Mouse (Mus musculus) neural tube, embryonic 11.5 days (tissue): ENCODE measurements around the gene Trim75. TPM values are rescaled to one million over a fixed set of nuclear protein-coding genes. Genes with fewer than 3 reads are reported as not detected.
A peak's percentile ranks its signal among the peaks of the same experiment; 100 is the strongest.

Source experiments
- ATAC-seq: fragments of 200-750 bp; cut with Nextera tagmentation; 2 replicates; pipeline ENCODE4 v1.8.0; 2017; ENCODE audit warnings: moderate number of reproducible peaks, mild to moderate bottlenecking, moderate TSS enrichment, moderate library complexity; ENCODE audit not compliant: insufficient read depth, low FRiP score, low TSS enrichment
- DNase-seq: peaks from one replicate; pipeline ENCODE4 v3.0.0-alpha.2; 2015; ENCODE audit warnings: low spot score
- H3K27ac ChIP-seq: fragments of 300-500 bp; sonication (generic); 2 replicates; pipeline ENCODE4 v1.5.1; 2014; ENCODE audit warnings: low read depth, mild to moderate bottlenecking, low read length
- H3K27me3 ChIP-seq: fragments of 300-500 bp; sonication (generic); 2 replicates; pipeline ENCODE4 v1.6.1; 2014; ENCODE audit warnings: mild to moderate bottlenecking, low read length, mixed read lengths; ENCODE audit not compliant: control insufficient read depth, insufficient read depth
- H3K36me3 ChIP-seq: fragments of 300-500 bp; sonication (generic); 2 replicates; pipeline ENCODE4 v1.6.1; 2014; ENCODE audit warnings: mild to moderate bottlenecking, low read length, moderate library complexity, mixed read lengths; ENCODE audit not compliant: control insufficient read depth, insufficient read depth
- H3K4me1 ChIP-seq: fragments of 300-500 bp; sonication (generic); 2 replicates; pipeline ENCODE4 v1.6.1; 2014; ENCODE audit warnings: low read length, mixed read lengths; ENCODE audit not compliant: control insufficient read depth, insufficient read depth
- H3K4me2 ChIP-seq: fragments of 300-500 bp; sonication (generic); 2 replicates; pipeline ENCODE4 v1.6.1; 2014; ENCODE audit warnings: low read depth, mild to moderate bottlenecking, moderate library complexity
- H3K4me3 ChIP-seq: fragments of 300-500 bp; sonication (generic); 2 replicates; pipeline ENCODE4 v1.5.1; 2014; ENCODE audit warnings: low read depth, low read length
- H3K9ac ChIP-seq: fragments of 300-500 bp; sonication (generic); 2 replicates; pipeline ENCODE4 v1.6.1; 2014; ENCODE audit warnings: mild to moderate bottlenecking, low read length
- H3K9me3 ChIP-seq: fragments of 300-500 bp; sonication (generic); 2 replicates; pipeline ENCODE4 v1.6.1; 2016; ENCODE audit warnings: low read length; ENCODE audit not compliant: control insufficient read depth
- WGBS: fragments of 180-500 bp; shearing (Covaris S2); extraction: QIAGEN DNeasy Blood & Tissue Kit; methylation state at CpG from one replicate; pipeline ENCODE4 v1.1.7; 2014; 5-methylcytosine and 5-hydroxymethylcytosine counted together
- polyA plus RNA-seq: library from polyadenylated mRNA; unstranded; fragments of >200 nt; fragmentation: Nextera tagmentation; extraction: Ambion mirVana; gene quantifications from 2 replicates; pipeline ENCODE4 v1.2.1, GENCODE M21; 2014

Trim75 gene
- polyA plus RNA-seq, 1 experiment from 2014 or later: not detected

GRCm38 (mm10) chr8:64947698-64948034 is 40.0 kb downstream of the Trim75 start:
- H3K4me2 ChIP-seq: peak overlapping the region; percentile 58
- H3K4me3 ChIP-seq: peak overlapping the region; percentile 73
- H3K27me3 ChIP-seq: 0 out of 2 replicates have a peak, but pooled peaks cover 3% of the 10 kb centered on the region
- no peaks in the 10 kb centered on the region for H3K36me3 ChIP-seq
- H3K4me1 ChIP-seq: no peaks in the 10 kb centered on the region
- no peak for ATAC-seq
- no peaks in the 10 kb centered on the region for H3K9me3 ChIP-seq
- no peak for DNase-seq
- H3K9ac ChIP-seq: peak overlapping the region; percentile 65
- no peak overlapping the region; the same call in 1 of the 2 replicates for H3K27ac ChIP-seq
- WGBS: 11% methylated on average over 10 of the region's 10 CpGs

GRCm38 (mm10) chr8:64946820-64947697 is 40.6 kb downstream of the Trim75 start, which contains the start of gene Tmem192:
Gene Tmem192, plus strand, starts transcription at chr8:64947185.
- Histone ChIP-seq H3K36me3 (no peaks in the 10 kb centered on the region), H3K4me2 (peak within 1 kb of the TSS; percentile 58), H3K9ac (peak within 1 kb of the TSS; percentile 65), H3K9me3 (no peaks in the 10 kb centered on the region), H3K4me3 (peak within 1 kb of the TSS; percentile 73), H3K27me3 (0 out of 2 replicates have a peak, but pooled peaks cover 3% of the 10 kb centered on the region), H3K4me1 (no peaks in the 10 kb centered on the region), H3K27ac (peak within 1 kb of the TSS; percentile 72; the same call in 1 of the 2 replicates)
- peak; percentile 90 for DNase-seq
- ATAC-seq: peak; percentile 96
- WGBS: 2% methylated on average over 63 of the region's 73 CpGs

GRCm38 (mm10) chr8:64946441-64946819 is 41.2 kb downstream of the Trim75 start:
- DNase-seq (no peak), ATAC-seq (no peak)
- Histone ChIP-seq H3K4me1 (no peaks in the 10 kb centered on the region), H3K36me3 (no peaks in the 10 kb centered on the region), H3K27me3 (0 out of 2 replicates have a peak, but pooled peaks cover 3% of the 10 kb centered on the region), H3K4me3 (no peak overlapping the region), H3K4me2 (no peak overlapping the region), H3K9me3 (no peaks in the 10 kb centered on the region), H3K27ac (no peak overlapping the region), H3K9ac (no peak overlapping the region)
- 60% methylated on average over 8 of the region's 8 CpGs for WGBS

- H3K9ac ChIP-seq: no peak overlapping the region
- H3K9me3 ChIP-seq: no peaks in the 10 kb centered on the region
- no peak overlapping the region for H3K4me2 ChIP-seq
- H3K4me3 ChIP-seq: no peak overlapping the region
- 82% methylated on average over 7 of the region's 7 CpGs for WGBS
- no peak overlapping the region for H3K27ac ChIP-seq
- ATAC-seq (no peak), DNase-seq (no peak)
- 0 out of 2 replicates have a peak, but pooled peaks cover 3% of the 10 kb centered on the region for H3K27me3 ChIP-seq
- H3K36me3 ChIP-seq: no peaks in the 10 kb centered on the region
- H3K4me1 ChIP-seq: no peaks in the 10 kb centered on the region
These were observed 42.0 kb downstream of the Trim75 start for GRCm38 (mm10) chr8:64945606-64946005.

- Histone ChIP-seq H3K36me3 (no peaks in the 10 kb centered on the region), H3K4me3 (no peak overlapping the region), H3K9me3 (no peaks in the 10 kb centered on the region), H3K4me2 (no peak overlapping the region), H3K27ac (no peak overlapping the region), H3K27me3 (0 out of 2 replicates have a peak, but pooled peaks cover 3% of the 10 kb centered on the region), H3K9ac (no peak overlapping the region), H3K4me1 (no peaks in the 10 kb centered on the region)
- DNase-seq: no peak
- no peak for ATAC-seq
- WGBS: 20% methylated on average over 5 of the region's 5 CpGs
These were observed 42.8 kb downstream of the Trim75 start for GRCm38 (mm10) chr8:64944831-64945230.

GRCm38 (mm10) chr8:64942946-64943345 is 44.7 kb downstream of the Trim75 start:
- DNase-seq: no peak
- Histone ChIP-seq H3K36me3 (no peaks in the 10 kb centered on the region), H3K9ac (no peak overlapping the region), H3K4me1 (no peaks in the 10 kb centered on the region), H3K27ac (no peak overlapping the region), H3K4me3 (no peak overlapping the region), H3K27me3 (0 out of 2 replicates have a peak, but pooled peaks cover 3% of the 10 kb centered on the region), H3K9me3 (no peaks in the 10 kb centered on the region), H3K4me2 (no peak overlapping the region)
- WGBS: 26% methylated on average over 5 of the region's 5 CpGs
- ATAC-seq: no peak

GRCm38 (mm10) chr8:64941495-64941894 is 46.1 kb downstream of the Trim75 start:
- Histone ChIP-seq H3K27me3 (0 out of 2 replicates have a peak, but pooled peaks cover 3% of the 10 kb centered on the region), H3K4me2 (no peak overlapping the region), H3K27ac (no peak overlapping the region), H3K36me3 (no peaks in the 10 kb centered on the region), H3K9ac (no peak overlapping the region), H3K4me1 (no peaks in the 10 kb centered on the region), H3K4me3 (no peak overlapping the region), H3K9me3 (no peaks in the 10 kb centered on the region)
- ATAC-seq (peak; percentile 29; the same call in 1 of the 2 replicates), DNase-seq (peak; percentile 82)
- WGBS: 13% methylated on average over 9 of the region's 9 CpGs

GRCm38 (mm10) chr8:64941019-64941418 is 46.6 kb downstream of the Trim75 start:
- H3K27ac ChIP-seq: no peak overlapping the region
- WGBS: 80% methylated on average over 8 of the region's 8 CpGs
- no peak overlapping the region for H3K4me2 ChIP-seq
- DNase-seq (no peak), ATAC-seq (no peak)
- H3K4me3 ChIP-seq: no peak overlapping the region
- 0 out of 2 replicates have a peak, but pooled peaks cover 3% of the 10 kb centered on the region for H3K27me3 ChIP-seq
- no peak overlapping the region for H3K9ac ChIP-seq
- no peaks in the 10 kb centered on the region for H3K9me3 ChIP-seq
- no peaks in the 10 kb centered on the region for H3K4me1 ChIP-seq
- H3K36me3 ChIP-seq: no peaks in the 10 kb centered on the region

- no peak overlapping the region for H3K4me3 ChIP-seq
- H3K27ac ChIP-seq: no peak overlapping the region
- no peaks in the 10 kb centered on the region for H3K9me3 ChIP-seq
- H3K4me1 ChIP-seq: no peaks in the 10 kb centered on the region
- WGBS: 79% methylated on average over 3 of the region's 3 CpGs
- H3K36me3 ChIP-seq: no peaks in the 10 kb centered on the region
- no peak overlapping the region for H3K4me2 ChIP-seq
- no peaks in the 10 kb centered on the region for H3K27me3 ChIP-seq
- DNase-seq (no peak), ATAC-seq (no peak)
- no peak overlapping the region for H3K9ac ChIP-seq
These were observed 52.6 kb downstream of the Trim75 start for GRCm38 (mm10) chr8:64934997-64935396.
